Mouse (Mus musculus) gonadal fat pad, adult 2 months (tissue): ENCODE data around the gene Clip1. TPM values are rescaled to one million over a fixed set of nuclear protein-coding genes. Genes with fewer than 3 reads are reported as not detected.
A peak's percentile ranks its signal among the peaks of the same experiment; 100 is the strongest.

Experiments
- DNase-seq: peaks from one replicate; pipeline ENCODE4 v3.0.0-alpha.2; 2012; ENCODE audit warnings: low read depth
- polyA plus RNA-seq: library from polyadenylated mRNA; depleted of rRNA; stranded (reverse); fragments of >200 nt; gene quantifications from 2 replicates; pipeline ENCODE4 v1.2.3, GENCODE M21; 2012; rRNA removed

Gene Clip1
- polyA plus RNA-seq, 1 experiment, result 23.4 TPM

- no peak for DNase-seq
Observed at GRCm38 (mm10) chr5:123603496-123603895, 80.9 kb downstream of the Clip1 start.

- DNase-seq, result no peak
Observed at GRCm38 (mm10) chr5:123602174-123602573, 82.2 kb downstream of the Clip1 start.

GRCm38 (mm10) chr5:123599319-123599718 lies 85.1 kb downstream of the Clip1 start:
- no peak for DNase-seq

GRCm38 (mm10) chr5:123593622-123594280 lies 90.7 kb downstream of the Clip1 start:
- no peak for DNase-seq

GRCm38 (mm10) chr5:123580043-123580442 lies 104.4 kb downstream of the Clip1 start:
- no peak for DNase-seq

GRCm38 (mm10) chr5:123576696-123577095 lies 107.7 kb downstream of the Clip1 start:
- DNase-seq, result peak; percentile 24

GRCm38 (mm10) chr5:123573362-123573761 lies 111.1 kb downstream of the Clip1 start:
- no peak for DNase-seq

- DNase-seq, result peak; percentile 75
Observed at GRCm38 (mm10) chr5:123572357-123573186, 111.8 kb downstream of the Clip1 start, which contains the start of gene Vps33a. Gene Vps33a (minus strand): TSS chr5:123573038.

GRCm38 (mm10) chr5:123561128-123561527 lies 123.3 kb downstream of the Clip1 start:
- DNase-seq, result no peak

- no peak for DNase-seq
Observed at GRCm38 (mm10) chr5:123559588-123559987, 124.8 kb downstream of the Clip1 start.

GRCm38 (mm10) chr5:123556451-123556850 lies 128.0 kb downstream of the Clip1 start:
- no peak for DNase-seq

- DNase-seq, result no peak
Observed at GRCm38 (mm10) chr5:123555693-123556092, 128.7 kb downstream of the Clip1 start.

- DNase-seq, result no peak
Observed at GRCm38 (mm10) chr5:123533801-123534200, 150.6 kb downstream of the Clip1 start.

GRCm38 (mm10) chr5:123530056-123530455 lies 154.4 kb downstream of the Clip1 start:
- no peak for DNase-seq

GRCm38 (mm10) chr5:123528641-123529040 lies 155.8 kb downstream of the Clip1 start:
- no peak for DNase-seq

Other genes with a start within 250 kb of the Clip1 start
- 0.53 and 0.79 TPM in 2 replicates for gene Lrrc43, start 195.3 kb downstream of the Clip1 start, polyA plus RNA-seq
- gene Il31, start 195.1 kb downstream of the Clip1 start, polyA plus RNA-seq, result not detected in 2 replicates
- gene B3gnt4, start 174.2 kb downstream of the Clip1 start, polyA plus RNA-seq, result 0.41 and 0.42 TPM in 2 replicates
- gene Diablo, start 160.4 kb downstream of the Clip1 start, polyA plus RNA-seq, result 51.5 and 65.9 TPM in 2 replicates
- 0.53 and 1.4 TPM in 2 replicates for gene Gm49027, start 159.1 kb downstream of the Clip1 start, polyA plus RNA-seq
- 20.7 and 22.1 TPM in 2 replicates for gene Vps33a, start 111.6 kb downstream of the Clip1 start, polyA plus RNA-seq
- 17.4 and 19.4 TPM in 2 replicates for gene Zcchc8, start 36.5 kb upstream of the Clip1 start, polyA plus RNA-seq
- gene Rsrc2, start 64.8 kb upstream of the Clip1 start, polyA plus RNA-seq, result 11.9 and 13.3 TPM in 2 replicates
- 0.80 and 1.7 TPM in 2 replicates for gene Kntc1, start 65.1 kb upstream of the Clip1 start, polyA plus RNA-seq
- 7.6 and 8.5 TPM in 2 replicates for gene Hcar2, start 180.9 kb upstream of the Clip1 start, polyA plus RNA-seq
- 20.6 and 23.5 TPM in 2 replicates for gene Hcar1, start 195.4 kb upstream of the Clip1 start, polyA plus RNA-seq
- gene Denr, start 222.6 kb upstream of the Clip1 start, polyA plus RNA-seq, result 9.0 and 14.4 TPM in 2 replicates
- 2.1 and 2.6 TPM in 2 replicates for gene Gm43518, start 242.8 kb upstream of the Clip1 start, polyA plus RNA-seq
- gene Ccdc62, start 246.1 kb upstream of the Clip1 start, polyA plus RNA-seq, result 6.1 and 8.7 TPM in 2 replicates